Mouse (Mus musculus) myocyte (in vitro differentiated cells): ENCODE results near the gene Tmem97.

Source experiments
- CEBPB ChIP-seq: IDR thresholded peaks from 2 replicates; pipeline ENCODE4 v1.6.1; 2011; ENCODE audit warnings: mild to moderate bottlenecking, moderate library complexity; ENCODE audit not compliant: poor library complexity, insufficient read depth, severe bottlenecking
- E2F4 ChIP-seq: IDR thresholded peaks from one replicate; pipeline ENCODE4 v1.6.1; 2011; ENCODE audit warnings: mild to moderate bottlenecking, control low read depth, moderate library complexity; ENCODE audit not compliant: insufficient read depth
- MAX ChIP-seq: IDR thresholded peaks from one replicate; pipeline ENCODE4 v1.6.1; 2011; ENCODE audit warnings: low read depth, mild to moderate bottlenecking, control low read depth
- MYOD1 ChIP-seq, 3 experiments: IDR thresholded peaks; one replicate each; pipeline ENCODE4 v1.6.1; 2011; ENCODE audit warnings: control low read depth in 2 of 3, low read depth in 2 of 3, mild to moderate bottlenecking in 2 of 3, moderate library complexity in 1 of 3; ENCODE audit not compliant: insufficient read length in 2 of 3, control insufficient read depth in 1 of 3
- MYOG ChIP-seq, 3 experiments: IDR thresholded peaks; one replicate each; pipeline ENCODE4 v1.6.1; 2011; ENCODE audit warnings: control low read depth in 2 of 3, low read depth in 2 of 3, mild to moderate bottlenecking in 2 of 3; ENCODE audit not compliant: insufficient read length in 2 of 3, control insufficient read depth in 1 of 3, insufficient read depth in 1 of 3
- POLR2A ChIP-seq: IDR thresholded peaks from one replicate; pipeline ENCODE4 v1.6.1; 2011; ENCODE audit warnings: low read depth, mild to moderate bottlenecking, control low read depth, moderate library complexity; ENCODE audit not compliant: insufficient read length
- POLR2AphosphoS2 ChIP-seq: IDR thresholded peaks from one replicate; pipeline ENCODE4 v1.6.1; 2011; ENCODE audit warnings: low read depth, control low read depth; ENCODE audit not compliant: insufficient read length
- REST ChIP-seq: IDR thresholded peaks from one replicate; pipeline ENCODE4 v1.6.1; 2011; ENCODE audit warnings: mild to moderate bottlenecking, control low read depth, moderate library complexity; ENCODE audit not compliant: insufficient read depth, insufficient read length
- SRF ChIP-seq: IDR thresholded peaks from one replicate; pipeline ENCODE4 v1.6.1; 2011; ENCODE audit warnings: low read depth; ENCODE audit not compliant: control insufficient read depth, insufficient read length
- TCF12 ChIP-seq: IDR thresholded peaks from one replicate; pipeline ENCODE4 v1.6.1; 2011; ENCODE audit warnings: mild to moderate bottlenecking, control low read depth; ENCODE audit not compliant: poor library complexity, insufficient read depth, severe bottlenecking
- TCF3 ChIP-seq: IDR thresholded peaks from one replicate; pipeline ENCODE4 v1.6.1; 2011; ENCODE audit warnings: low read depth, control low read depth; ENCODE audit not compliant: insufficient read length
- USF1 ChIP-seq: IDR thresholded peaks from one replicate; pipeline ENCODE4 v1.6.1; 2011; ENCODE audit warnings: low read depth, mild to moderate bottlenecking, control low read depth, moderate library complexity

GRCm38 (mm10) chr11:78566775-78567174 is 16.2 kb upstream of the Tmem97 start:
- TF ChIP-seq MYOD1 (IDR thresholded peaks at IDR 0.05; ENCODE audit: control insufficient read depth in 1 of 3, insufficient read length in 2 of 3, low read depth in 2 of 3) = no peak
- TF ChIP-seq TCF12 = no peak
- TF ChIP-seq E2F4 = no peak
- TF ChIP-seq MAX = no peak
- TF ChIP-seq USF1 = no peak
- TF ChIP-seq POLR2A = no peak
- TF ChIP-seq CEBPB = no peak
- no peak for TF ChIP-seq REST
- TF ChIP-seq POLR2AphosphoS2 = no peak
- TF ChIP-seq MYOG (IDR thresholded peaks at IDR 0.05; ENCODE audit: control insufficient read depth in 1 of 3, insufficient read depth in 1 of 3, insufficient read length in 2 of 3, low read depth in 2 of 3) = no peak
- TF ChIP-seq SRF = no peak
- TF ChIP-seq TCF3 = no peak
